Mouse (Mus musculus) common myeloid progenitor, adult 5-6 weeks (primary cell): ENCODE data around the gene Vmn1r84. TPM values are rescaled to one million over a fixed set of nuclear protein-coding genes. Genes with fewer than 3 reads are reported as not detected.

ENCODE experiments used
- ATAC-seq: replicated peaks from 2 replicates; pipeline ENCODE4 v1.8.0; 2016; ENCODE audit warnings: low read depth, mild to moderate bottlenecking, moderate TSS enrichment, inconsistent platforms; ENCODE audit not compliant: poor library complexity, severe bottlenecking
- total RNA-seq: library from RNA; stranded (forward); fragments of 200-1000, 187-1606 nt; gene quantifications from 2 replicates; pipeline ENCODE4 v1.2.3, GENCODE M21; 2017

The Vmn1r84 gene
- total RNA-seq: not detected in 2 replicates

- ATAC-seq: no peak
These were observed at the start of gene Vmn1r84 for GRCm38 (mm10) chr7:12369173-12369572. Gene Vmn1r84, minus strand, starts transcription at chr7:12369273.

GRCm38 (mm10) chr7:12329381-12329780 is 39.7 kb downstream of the Vmn1r84 start, which contains the start of gene Vmn1r83:
Gene Vmn1r83, minus strand, starts transcription at chr7:12329481.
- no peak for ATAC-seq

Other genes with a start within 250 kb of the Vmn1r84 start
- gene Vmn1r78, start 219.0 kb downstream of the Vmn1r84 start, total RNA-seq: not detected in 2 replicates
- gene Vmn1r79, start 198.0 kb downstream of the Vmn1r84 start, total RNA-seq: not detected in 2 replicates
- gene Vmn1r80, start 180.0 kb downstream of the Vmn1r84 start, total RNA-seq: not detected in 2 replicates
- gene Vmn1r81, start 101.0 kb downstream of the Vmn1r84 start, total RNA-seq: not detected in 2 replicates
- not detected in 2 replicates for gene Vmn1r82, start 68.8 kb downstream of the Vmn1r84 start, total RNA-seq
- not detected in 2 replicates for gene Vmn1r83, start 39.8 kb downstream of the Vmn1r84 start, total RNA-seq
- gene Zfp551, start 53.5 kb upstream of the Vmn1r84 start, total RNA-seq: 2.5 and 5.3 TPM in 2 replicates
- 13.8 and 14.4 TPM in 2 replicates for gene Zfp606, start 109.0 kb upstream of the Vmn1r84 start, total RNA-seq
- not detected in 2 replicates for gene 2900092C05Rik, start 143.2 kb upstream of the Vmn1r84 start, total RNA-seq
- gene Vmn2r53, start 239.5 kb upstream of the Vmn1r84 start, total RNA-seq: under 0.01 TPM in 1 of 2 replicates, not detected in the other